Mouse (Mus musculus) liver, postnatal 0 days (tissue): ENCODE measurements around the gene Igf1.

Source experiments
- CTCF ChIP-seq: sonication (generic); IDR thresholded peaks from 2 replicates; pipeline ENCODE4 v1.5.1; 2016; ENCODE audit warnings: antibody characterized with exemption, low read depth
- EP300 ChIP-seq: IDR thresholded peaks from 2 replicates; pipeline ENCODE4 v1.6.1; 2016; ENCODE audit warnings: antibody characterized with exemption, low read depth, mild to moderate bottlenecking

DNA sequence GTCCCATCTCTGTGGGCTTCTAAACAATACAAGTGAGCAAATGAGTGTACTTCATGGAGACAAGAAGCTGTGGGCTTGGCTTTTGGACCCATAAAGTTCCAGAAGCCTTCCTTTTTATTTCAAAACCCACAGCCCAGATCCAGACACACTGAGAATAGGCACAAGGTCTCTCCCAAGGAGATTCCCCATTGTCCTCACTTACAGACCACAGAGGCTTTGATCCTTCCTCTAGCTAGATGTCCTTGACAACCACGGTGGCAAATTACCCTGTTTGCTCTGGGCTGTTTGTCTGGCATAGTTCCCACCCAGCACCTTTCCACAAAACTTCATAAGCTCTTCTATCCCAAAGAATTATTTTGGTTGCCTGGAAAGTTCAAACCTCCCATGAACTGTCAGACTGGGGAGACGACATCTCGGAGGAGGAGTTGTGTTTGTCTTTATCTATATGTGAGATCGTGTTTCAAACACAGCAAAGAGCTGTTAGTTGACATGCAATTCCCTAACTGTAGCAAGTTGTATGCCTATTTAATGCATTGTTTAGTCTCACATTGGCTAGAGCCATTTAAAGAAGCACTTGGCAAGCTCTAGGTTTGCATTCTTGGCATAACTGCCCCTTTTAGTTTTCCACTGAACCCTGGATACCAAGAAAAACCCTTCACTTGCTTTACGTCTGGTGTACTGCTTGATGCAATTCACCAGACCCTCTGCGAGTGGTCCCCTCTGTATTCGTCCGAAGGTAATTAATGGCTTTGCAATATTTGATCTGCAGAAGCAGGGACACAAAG lies 14.0 kb downstream of the Igf1 start:
- TF ChIP-seq CTCF (no peak), EP300 (no peak)
